Comparison of ENCODE assay signal across 8 mouse cellular contexts in genomic region chr15:6624365-6625182, GRCm38 (mm10).
A peak's percentile ranks its signal among the peaks of the same experiment; 100 is the strongest.
DNase-seq lines count a peak whose midpoint lies in the region; ATAC-seq and TF ChIP-seq lines count a peak whose summit lies in the region.

No protein-coding gene starts in this region.

- ATAC-seq in intestine, embryonic 14.5 days (replicated peaks; ENCODE audit: low FRiP score, low TSS enrichment, low read depth), result no peak
- ATAC-seq in intestine, postnatal 0 days, result no peak
- ATAC-seq in limb, embryonic 14.5 days (ENCODE audit: low FRiP score, low read depth), result no peak; the same call in 1 of the 2 replicates

- no peak overlapping the region for H3K27ac ChIP-seq in intestine, embryonic 14.5 days (ENCODE audit: low read depth)
- no peak overlapping the region for H3K27ac ChIP-seq in intestine, postnatal 0 days (ENCODE audit: low read depth, low read length)
- peak overlapping the region; percentile 67 for H3K27ac ChIP-seq in hindbrain, embryonic 10.5 days
- H3K27ac ChIP-seq in limb, embryonic 14.5 days (replicated peaks; ENCODE audit: low read depth, low read length), result no peak overlapping the region

- no peaks in the 10 kb centered on the region for H3K36me3 ChIP-seq in intestine, embryonic 14.5 days (ENCODE audit: control insufficient read depth, insufficient read depth, low read length)
- H3K36me3 ChIP-seq in intestine, postnatal 0 days (ENCODE audit: control insufficient read depth, insufficient read depth), result no peaks in the 10 kb centered on the region
- H3K36me3 ChIP-seq in hindbrain, embryonic 10.5 days, result no peaks in the 10 kb centered on the region
- no peaks in the 10 kb centered on the region for H3K36me3 ChIP-seq in limb, embryonic 14.5 days (ENCODE audit: control insufficient read depth, insufficient read depth, low read length)

- H3K9ac ChIP-seq in intestine, embryonic 14.5 days (ENCODE audit: low read length), result 0 out of 2 replicates have a peak overlapping the region, but pooled peaks have one; percentile 22
- H3K9ac ChIP-seq in intestine, postnatal 0 days (ENCODE audit: low read depth, low read length), result no peak overlapping the region
- peak overlapping the region; percentile 21; the same call in 1 of the 2 replicates for H3K9ac ChIP-seq in limb, embryonic 14.5 days (ENCODE audit: low read depth, low read length, severe bottlenecking)

- TF ChIP-seq CTCF in intestine, postnatal 0 days (IDR thresholded peaks at IDR 0.05; ENCODE audit: low read depth), result no peak

- H3K27me3 ChIP-seq in intestine, embryonic 14.5 days (replicated peaks; ENCODE audit: control insufficient read depth, insufficient read depth, low read length), result no peaks in the 10 kb centered on the region
- no peaks in the 10 kb centered on the region for H3K27me3 ChIP-seq in intestine, postnatal 0 days (replicated peaks; ENCODE audit: control insufficient read depth, insufficient read depth, low read length)
- no peaks in the 10 kb centered on the region for H3K27me3 ChIP-seq in hindbrain, embryonic 10.5 days (ENCODE audit: insufficient read depth, poor library complexity, severe bottlenecking)
- H3K27me3 ChIP-seq in limb, embryonic 14.5 days (ENCODE audit: control insufficient read depth, insufficient read depth, low read length), result no peaks in the 10 kb centered on the region

- 16% methylated on average over 18 of the region's 18 CpGs for WGBS in intestine, embryonic 14.5 days
- 44% methylated on average over 18 of the region's 18 CpGs for WGBS in intestine, postnatal 0 days
- WGBS in hindbrain, embryonic 10.5 days, result 12% methylated on average over 18 of the region's 18 CpGs
- 24% methylated on average over 18 of the region's 18 CpGs for WGBS in limb, embryonic 14.5 days

- no peak for DNase-seq in intestine, embryonic 14.5 days (ENCODE audit: low spot score)
- peak; percentile 67 for DNase-seq in brain, adult 2 months (ENCODE audit: low read depth, low spot score)
- DNase-seq in hindbrain, embryonic 10.5 days (ENCODE audit: low spot score), result peak; percentile 47
- no peak for DNase-seq in limb, embryonic 14.5 days (ENCODE audit: low spot score)
- peak; percentile 35 for DNase-seq in neural tube, embryonic 10.5 days (ENCODE audit: extremely low spot score, low spot score)
- peak; percentile 82 for DNase-seq in thymus, postnatal 4 days
- DNase-seq in gastrocnemius, postnatal 25 days, result no peak

- TF ChIP-seq POLR2A in limb, embryonic 14.5 days (IDR thresholded peaks at IDR 0.05; ENCODE audit: borderline replicate concordance, extremely low read depth, insufficient read depth, insufficient read length), result no peak

- H3K9me3 ChIP-seq in intestine, embryonic 14.5 days (ENCODE audit: control insufficient read depth, low read length), result no peaks in the 10 kb centered on the region
- no peaks in the 10 kb centered on the region for H3K9me3 ChIP-seq in intestine, postnatal 0 days (ENCODE audit: control insufficient read depth)
- no peaks in the 10 kb centered on the region for H3K9me3 ChIP-seq in hindbrain, embryonic 10.5 days
- H3K9me3 ChIP-seq in limb, embryonic 14.5 days (ENCODE audit: control insufficient read depth, low read length), result no peaks in the 10 kb centered on the region

- peak overlapping the region; percentile 8; the same call in 1 of the 2 replicates for H3K4me3 ChIP-seq in intestine, embryonic 14.5 days (ENCODE audit: low read depth, low read length)
- H3K4me3 ChIP-seq in intestine, postnatal 0 days (ENCODE audit: low read depth, low read length), result no peak overlapping the region
- peak overlapping the region; percentile 46 for H3K4me3 ChIP-seq in hindbrain, embryonic 10.5 days
- H3K4me3 ChIP-seq in limb, embryonic 14.5 days (replicated peaks; ENCODE audit: low read length), result peak overlapping the region; percentile 17; the same call in 1 of the 2 replicates

- H3K4me1 ChIP-seq in intestine, embryonic 14.5 days (replicated peaks; ENCODE audit: control insufficient read depth, insufficient read depth, low read length), result 0 out of 2 replicates have a peak, but pooled peaks cover 5% of the 10 kb centered on the region
- H3K4me1 ChIP-seq in intestine, postnatal 0 days (replicated peaks; ENCODE audit: control insufficient read depth, insufficient read depth, low read length), result 0 out of 2 replicates have a peak, but pooled peaks cover 4% of the 10 kb centered on the region
- peaks cover 13% of the 10 kb centered on the region for H3K4me1 ChIP-seq in hindbrain, embryonic 10.5 days (replicated peaks)
- peaks cover 12% of the 10 kb centered on the region for H3K4me1 ChIP-seq in limb, embryonic 14.5 days (ENCODE audit: control insufficient read depth, insufficient read depth, low read length)

- H3K4me2 ChIP-seq in intestine, embryonic 14.5 days (ENCODE audit: low read length), result peak overlapping the region; percentile 42
- no peak overlapping the region; the same call in 1 of the 2 replicates for H3K4me2 ChIP-seq in intestine, postnatal 0 days (replicated peaks; ENCODE audit: low read depth)
- H3K4me2 ChIP-seq in limb, embryonic 14.5 days (replicated peaks; ENCODE audit: low read depth, low read length, severe bottlenecking), result peak overlapping the region; percentile 43

Comparison
In these comparisons a context has a peak if more than half of its experiments do, and no peak if none do; other contexts are left out.
1. DNase-seq: peak in brain, adult 2 months (single experiment), hindbrain, embryonic 10.5 days (single experiment), neural tube, embryonic 10.5 days (single experiment) and thymus, postnatal 4 days (single experiment); none in intestine, embryonic 14.5 days (single experiment), limb, embryonic 14.5 days (single experiment) and gastrocnemius, postnatal 25 days (single experiment).